Mouse (Mus musculus) skeletal muscle tissue, adult 2 months (tissue): ENCODE results near the gene Uqcc3.
"Not testable (repeated sequence)": the region's sequence is repeated elsewhere in the genome, so short reads cannot be mapped to it uniquely, and the experiment has no call there.

Experiments used
- DNase-seq: peaks from one replicate; pipeline ENCODE4 v3.0.0-alpha.2; 2012; ENCODE audit warnings: low read depth, low spot score

Gene Uqcc3

DNA sequence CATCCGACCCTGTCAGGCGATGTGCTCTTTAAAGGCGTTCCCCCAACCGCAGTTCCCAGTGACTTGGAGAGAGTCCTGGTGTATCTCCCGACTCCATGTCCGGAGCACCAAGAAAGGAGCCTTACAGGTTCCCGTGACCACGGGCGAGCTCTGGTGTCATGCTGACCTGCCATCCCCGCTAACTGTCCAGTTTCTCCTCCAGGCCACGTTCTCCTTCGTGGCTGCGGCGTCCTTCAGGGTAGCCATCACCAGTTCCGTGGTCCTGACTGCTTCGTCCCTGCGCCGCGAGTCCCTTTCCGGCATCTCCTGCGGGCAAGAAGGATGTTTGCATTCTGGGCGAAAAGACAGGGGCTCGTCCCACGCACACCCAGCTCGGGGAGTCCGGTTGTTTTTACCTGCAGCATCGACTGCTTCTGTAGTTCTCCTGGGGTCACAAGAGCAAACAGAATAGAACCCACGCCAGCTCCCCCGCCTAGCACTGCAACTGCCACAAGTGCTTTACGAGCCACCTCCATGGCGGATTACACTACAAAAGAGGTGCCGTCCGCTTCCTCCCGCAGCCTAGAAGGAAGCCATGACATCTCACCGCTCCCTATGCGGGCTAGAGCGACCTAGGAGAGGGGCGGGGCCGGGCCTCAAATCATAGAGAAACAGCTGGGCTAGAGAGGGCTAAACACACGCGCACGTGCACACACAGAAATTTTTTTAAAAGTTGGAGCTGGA, at the start of gene Uqcc3:
Gene Uqcc3 (minus strand): TSS at position 613 of the 723 bp plus-strand sequence.
- DNase-seq: peak; percentile 71

DNA sequence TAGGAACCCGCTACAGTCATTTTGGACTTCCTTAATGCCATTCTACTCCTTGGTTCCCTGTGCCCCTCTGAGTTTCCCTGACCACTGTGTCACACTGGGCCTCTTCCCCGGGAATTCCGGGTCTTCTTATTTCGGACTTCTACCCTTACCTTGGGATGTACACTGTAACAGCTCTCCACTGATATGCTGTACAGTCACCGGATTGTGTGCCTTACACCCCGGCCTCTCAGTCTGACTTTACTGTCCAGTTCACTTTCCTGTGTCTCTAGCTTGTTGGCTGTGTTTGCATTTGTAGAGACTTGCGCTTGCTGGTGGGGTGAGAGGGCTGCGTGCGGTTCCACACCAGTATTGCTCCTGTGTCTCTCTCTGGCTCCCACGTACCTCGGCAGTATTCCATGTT, 49.4 kb upstream of the Uqcc3 start:
- DNase-seq: no peak

DNA sequence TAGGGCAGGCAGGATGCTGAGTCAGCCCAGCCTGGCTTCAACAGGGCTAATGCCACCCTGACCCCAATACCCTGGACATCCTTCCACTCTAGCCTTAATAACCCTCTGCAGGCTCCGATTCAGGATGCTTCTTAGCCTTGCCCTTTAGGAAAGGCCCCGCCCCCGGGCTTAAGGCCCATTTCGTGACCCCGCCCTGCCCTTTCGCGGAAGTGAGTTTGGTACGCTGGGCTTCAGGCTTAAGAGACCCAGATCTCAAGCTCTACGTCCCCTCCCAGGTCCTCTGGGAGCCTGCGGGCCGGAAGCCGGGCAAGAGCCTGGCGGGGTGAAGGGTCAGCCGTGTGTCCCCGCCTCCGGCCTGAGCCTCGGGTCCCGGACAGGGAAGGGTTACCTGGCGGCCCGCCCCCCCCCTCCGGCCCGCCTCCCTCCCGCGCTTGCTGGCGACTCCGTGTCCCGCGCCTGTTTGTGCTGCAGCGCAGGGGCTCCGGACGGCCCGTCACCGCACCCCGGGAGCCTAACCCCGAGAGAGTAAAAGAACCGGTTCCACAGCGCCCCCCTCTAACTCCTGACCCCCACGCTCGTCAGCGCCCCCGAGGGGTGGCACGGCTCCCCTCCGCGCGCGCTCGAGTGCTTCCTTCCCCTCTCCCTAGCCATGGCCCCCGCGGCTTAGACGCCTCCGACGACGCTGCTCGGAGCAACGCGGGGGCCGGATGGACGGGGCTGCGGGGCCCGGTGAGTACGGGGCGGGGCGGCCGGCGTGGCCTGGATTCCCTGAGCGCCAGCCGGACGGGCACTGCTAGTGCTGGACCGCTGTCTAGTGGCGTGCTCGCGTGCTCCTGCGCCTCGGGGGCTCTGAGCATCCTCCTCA, 48.7 kb upstream of the Uqcc3 start, which contains the start of the genes Rom1 and Eml3:
Gene Rom1 (minus strand): TSS at position 133 of the 865 bp plus-strand sequence.
Gene Eml3 (plus strand): TSS at position 329 of the 865 bp plus-strand sequence.
- DNase-seq: peak; percentile 88

- DNase-seq: no peak
Observed at GRCm38 (mm10) chr19:8928689-8929223, 48.0 kb upstream of the Uqcc3 start.

DNA sequence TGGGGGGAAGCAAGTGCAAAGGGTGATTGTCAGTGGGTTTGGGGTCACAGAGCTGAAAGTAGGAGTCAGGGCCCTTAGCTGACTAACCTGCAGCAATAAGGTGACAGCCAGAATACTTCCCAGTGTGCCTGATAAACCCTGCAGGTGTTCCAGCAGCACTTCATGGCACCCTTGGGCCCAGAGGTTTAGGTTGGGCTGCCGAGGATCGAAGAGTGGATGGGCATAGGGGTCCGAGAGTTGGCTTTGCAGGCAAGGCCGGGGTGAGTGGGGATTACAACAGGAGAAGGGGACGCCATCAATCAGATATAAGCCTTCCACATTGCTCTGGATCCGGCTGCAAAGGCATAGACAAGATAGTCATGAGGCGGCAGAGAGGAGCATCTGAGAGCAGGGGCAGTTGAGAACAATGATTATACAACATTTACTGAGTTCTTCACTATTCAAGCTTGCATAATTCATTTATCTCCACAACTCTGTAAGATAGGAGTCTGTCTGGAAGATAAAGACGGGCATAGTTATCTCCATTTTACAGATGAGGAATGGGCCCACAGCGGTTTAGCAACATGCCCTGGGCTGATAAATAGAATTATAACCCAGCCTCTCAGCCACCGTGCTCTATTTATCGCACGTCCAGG, 47.3 kb upstream of the Uqcc3 start:
- no peak for DNase-seq

- no peak for DNase-seq
Observed at GRCm38 (mm10) chr19:8926766-8927165, 46.0 kb upstream of the Uqcc3 start.

GRCm38 (mm10) chr19:8921741-8922140, 41.0 kb upstream of the Uqcc3 start:
- no peak for DNase-seq

DNA sequence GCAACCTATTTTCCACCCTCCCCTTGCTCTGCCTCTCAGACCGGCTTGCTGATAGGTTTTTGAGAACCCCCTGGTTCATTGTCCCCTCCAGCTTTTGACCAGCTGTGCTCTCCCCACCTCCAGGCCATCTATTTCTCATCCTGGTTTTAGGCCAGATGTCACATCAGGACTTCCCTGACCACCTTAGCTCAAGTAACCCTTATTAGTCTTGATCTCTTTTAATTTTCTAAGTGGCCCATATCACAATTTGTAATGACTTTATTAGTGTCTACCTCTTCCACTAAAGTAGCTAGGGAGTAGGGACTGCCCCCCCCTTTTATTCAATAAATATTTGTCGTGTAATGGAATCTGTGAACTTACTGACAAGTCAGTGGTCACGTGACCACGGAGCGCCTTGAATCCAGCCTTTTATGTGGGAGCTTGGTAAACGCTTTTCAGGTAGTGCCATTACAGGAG, 40.1 kb upstream of the Uqcc3 start:
- peak; percentile 54 for DNase-seq

GRCm38 (mm10) chr19:8920073-8920736, 39.5 kb upstream of the Uqcc3 start, which contains the start of gene B3gat3:
TSS of gene B3gat3 (plus strand) at chr19:8920374.
- DNase-seq: peak; percentile 95

DNA sequence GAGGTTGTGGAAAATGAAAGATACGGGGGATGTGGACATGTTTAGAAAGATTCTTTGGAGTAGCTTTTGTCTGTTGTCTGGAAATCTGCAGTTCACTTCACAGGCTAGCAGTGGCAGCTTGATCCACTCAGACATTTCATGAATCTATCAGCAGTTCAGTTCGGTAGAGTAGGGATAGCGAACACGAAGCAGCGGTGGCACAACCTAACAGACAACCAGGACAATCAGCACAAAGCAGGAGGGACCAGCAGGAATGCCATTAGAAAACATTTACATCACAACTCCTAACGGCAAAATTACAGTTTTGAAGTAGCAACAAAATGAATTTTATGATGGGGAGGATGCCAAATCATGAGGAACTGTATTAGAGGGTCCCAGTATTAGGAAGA, 39.0 kb upstream of the Uqcc3 start:
- DNase-seq: no peak

GRCm38 (mm10) chr19:8919000-8919399, 38.3 kb upstream of the Uqcc3 start:
- no peak for DNase-seq

DNA sequence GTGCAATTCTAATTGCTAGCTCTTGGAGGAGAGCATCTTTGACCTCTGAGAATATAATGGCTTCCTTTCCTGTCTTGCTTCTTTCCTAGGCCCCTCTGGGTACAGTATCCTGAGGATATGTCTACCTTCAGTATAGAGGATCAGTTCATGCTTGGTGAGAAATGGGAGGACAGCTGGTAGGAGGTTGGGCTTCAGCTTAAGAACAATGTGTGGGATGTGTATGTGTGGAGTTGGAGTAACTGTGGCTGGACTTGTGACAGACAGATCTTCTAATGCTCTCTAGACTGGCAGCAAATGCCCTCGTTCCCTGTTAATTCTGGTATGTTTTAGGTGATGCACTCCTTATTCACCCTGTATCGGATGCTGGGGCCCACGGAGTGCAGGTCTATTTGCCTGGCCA, 33.5 kb upstream of the Uqcc3 start:
- DNase-seq: no peak

DNA sequence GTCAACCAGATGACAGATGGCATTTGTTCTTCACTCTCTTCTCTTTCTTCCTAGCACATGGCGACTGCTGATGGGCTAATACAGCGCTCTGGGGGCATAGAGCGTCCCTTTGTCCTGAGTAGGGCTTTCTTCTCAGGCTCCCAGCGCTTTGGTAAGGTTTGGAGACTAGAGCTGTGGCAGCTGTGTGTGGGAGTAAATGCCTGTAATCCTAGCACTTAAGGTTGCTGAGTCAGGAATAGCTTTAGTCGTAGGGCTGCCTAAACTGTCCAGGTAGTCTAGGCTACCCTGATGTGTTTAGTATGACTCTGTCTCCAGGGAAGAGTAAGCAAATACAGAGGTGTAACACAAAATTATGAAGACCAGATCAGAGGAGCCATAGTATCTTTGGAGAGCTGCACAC, 31.1 kb upstream of the Uqcc3 start:
- no peak for DNase-seq

- DNase-seq: no peak
Observed at GRCm38 (mm10) chr19:8908531-8908930, 27.8 kb upstream of the Uqcc3 start.

DNA sequence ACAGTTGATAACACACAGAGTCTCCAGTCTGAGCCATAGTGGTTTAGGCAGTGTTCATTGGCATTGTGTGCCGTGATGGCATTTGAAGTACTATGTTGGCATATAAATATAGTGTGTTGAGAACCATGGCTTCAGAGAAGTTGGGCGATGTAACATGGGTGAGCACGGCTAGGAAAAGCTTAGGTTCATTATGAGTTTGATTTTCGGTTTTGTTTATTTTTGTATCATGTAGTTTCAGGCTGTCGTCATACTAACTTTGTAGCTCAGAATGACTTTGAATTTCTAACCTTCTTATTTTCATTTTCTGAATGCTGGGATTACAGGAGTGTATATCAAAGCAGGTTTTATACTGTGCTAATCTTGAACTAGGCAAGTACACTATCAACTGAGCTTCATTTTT, 22.7 kb upstream of the Uqcc3 start:
- no peak for DNase-seq

GRCm38 (mm10) chr19:8899079-8899478, 18.4 kb upstream of the Uqcc3 start:
- DNase-seq: no peak

DNA sequence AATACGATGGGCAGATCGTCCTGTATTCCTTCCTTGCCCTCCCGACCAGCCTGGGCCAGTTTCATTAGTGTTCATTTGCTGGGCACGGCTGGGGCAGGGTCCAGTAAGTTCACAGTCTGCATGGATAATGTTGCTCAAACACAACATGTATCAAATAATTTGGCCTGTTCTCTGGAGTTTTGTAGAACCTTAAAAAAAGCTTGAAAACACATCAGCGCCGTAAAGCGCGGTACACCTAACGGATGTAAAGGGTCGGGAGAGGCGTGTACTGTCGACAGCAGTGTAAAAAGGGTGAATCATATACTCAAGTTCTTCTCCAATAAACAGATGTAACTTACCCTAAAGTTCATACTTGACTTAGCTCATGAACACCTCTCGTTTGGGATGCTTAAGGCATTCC, 17.9 kb upstream of the Uqcc3 start:
- DNase-seq: no peak

DNA sequence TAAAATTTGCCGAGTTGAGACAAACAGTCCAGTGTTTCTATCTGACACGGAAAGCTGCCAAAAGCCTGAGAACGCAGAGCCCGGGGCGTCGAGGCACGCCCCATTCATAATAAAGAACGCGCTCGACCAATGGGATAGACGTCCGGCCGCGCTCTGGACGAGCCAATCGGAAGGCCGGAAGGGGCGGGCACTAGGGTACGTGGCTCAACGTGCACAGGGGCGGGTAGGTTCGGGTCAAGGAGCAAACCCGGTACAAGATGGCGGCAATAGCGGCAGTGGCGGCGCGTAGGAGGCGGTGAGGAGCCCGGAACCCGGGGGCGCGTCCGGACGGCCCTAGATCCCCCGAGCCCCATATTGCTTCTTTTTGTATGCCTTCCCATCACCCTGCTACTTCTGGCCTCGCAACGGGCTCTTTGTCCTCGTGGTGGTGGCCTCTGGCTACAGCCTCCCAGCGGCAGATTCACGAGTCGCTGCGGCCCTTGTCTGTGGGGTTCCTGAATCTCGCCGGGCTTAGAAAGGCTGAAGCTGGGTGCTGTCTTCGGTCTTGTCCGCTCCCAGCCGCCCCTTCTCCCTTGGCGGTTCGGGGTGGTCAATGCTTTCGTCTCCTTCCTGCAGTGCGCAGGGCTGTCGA, 17.3 kb upstream of the Uqcc3 start, which contains the start of gene Ganab:
Gene Ganab (plus strand): TSS at position 207 of the 631 bp plus-strand sequence.
- peak; percentile 92 for DNase-seq

- DNase-seq: not testable (repeated sequence)
Observed at GRCm38 (mm10) chr19:8897211-8897864, 16.6 kb upstream of the Uqcc3 start.

DNA sequence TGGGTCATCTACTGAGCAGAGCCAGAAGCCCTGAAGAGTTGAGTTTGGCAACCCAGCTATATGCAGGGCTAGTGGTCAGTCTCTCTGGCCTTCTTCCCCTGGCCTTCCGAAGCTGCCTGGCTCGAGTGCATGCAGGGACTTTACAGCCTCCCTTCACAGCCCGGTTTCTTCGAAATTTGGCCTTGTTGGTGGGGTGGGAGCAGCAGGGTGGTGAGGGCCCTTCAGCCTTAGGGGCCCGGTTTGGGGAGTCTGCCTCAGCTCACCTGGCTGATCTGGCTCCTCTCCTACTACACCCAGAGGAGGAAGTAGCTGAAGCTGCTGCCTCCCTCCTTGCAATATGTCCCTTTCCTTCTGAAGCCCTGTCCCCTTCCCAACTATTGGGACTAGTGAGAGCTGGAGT, 15.5 kb upstream of the Uqcc3 start:
- DNase-seq: not testable (repeated sequence)
